Mouse (Mus musculus) brain, embryonic 14.5 days (tissue): Measurements from ENCODE around the gene Sdhb. TPM values are rescaled to one million over a fixed set of nuclear protein-coding genes. Genes with fewer than 3 reads are reported as not detected.

Experiments used
- DNase-seq: peaks from one replicate; pipeline ENCODE4 v3.0.0-alpha.2; 2011; ENCODE audit warnings: low read depth
- CTCF ChIP-seq: fragments of 200-500 bp; IDR thresholded peaks from 2 replicates; pipeline ENCODE4 v1.5.1; 2012; ENCODE audit warnings: inconsistent platforms, mild to moderate bottlenecking, moderate library complexity, borderline replicate concordance; ENCODE audit not compliant: insufficient read depth, insufficient read length; ENCODE audit errors: extremely low read depth
- POLR2A ChIP-seq: fragments of 200-500 bp; IDR thresholded peaks from 2 replicates; pipeline ENCODE4 v1.6.1; 2012; ENCODE audit warnings: mild to moderate bottlenecking, inconsistent platforms, borderline replicate concordance; ENCODE audit not compliant: poor library complexity, insufficient read depth, insufficient read length, severe bottlenecking; ENCODE audit errors: extremely low read depth
- polyA plus RNA-seq: library from polyadenylated mRNA; depleted of rRNA; stranded (reverse); fragments of >200 nt; gene quantifications from 2 replicates; pipeline ENCODE4 v1.2.3, GENCODE M21; 2012; rRNA removed

Gene Sdhb
- polyA plus RNA-seq, 1 experiment = 213 TPM

DNA sequence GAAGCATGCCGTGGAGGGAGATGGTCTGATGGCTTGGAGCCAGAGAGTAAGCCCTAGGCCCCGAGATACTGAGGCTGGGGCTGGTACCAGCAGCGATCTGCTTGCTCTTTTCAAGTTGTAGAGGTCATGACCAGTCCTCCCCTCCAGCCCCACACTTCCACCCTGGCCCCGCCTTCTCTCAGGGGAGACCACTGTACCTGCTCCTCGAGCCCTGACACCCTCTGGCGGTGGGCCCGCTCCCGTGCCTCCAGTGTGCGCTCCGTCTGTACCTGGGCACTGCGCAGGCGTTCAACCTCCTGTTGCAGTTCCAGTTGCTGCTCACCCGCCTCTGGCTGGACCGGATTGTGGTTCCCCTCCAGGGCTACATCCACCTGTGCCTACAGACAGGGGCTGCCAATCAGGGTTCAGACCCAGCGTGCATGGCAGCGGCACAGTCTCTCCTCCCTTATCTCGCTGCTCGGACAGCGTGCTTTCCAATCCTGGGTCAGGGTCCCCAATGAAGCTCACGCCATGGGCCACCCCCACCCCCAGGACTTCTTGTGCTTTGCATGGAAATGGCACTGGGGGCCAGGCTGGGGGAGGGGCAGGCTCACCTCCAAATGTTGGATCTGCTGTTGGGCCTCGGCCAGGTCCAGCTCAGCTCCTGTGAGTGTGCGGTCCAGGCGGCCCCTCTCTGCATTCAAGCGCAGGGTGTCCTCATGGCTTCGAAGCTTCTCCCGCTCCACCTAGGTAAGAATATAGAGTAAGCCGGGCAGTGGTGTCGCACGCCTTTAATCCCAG is 56.8 kb downstream of the Sdhb start:
- DNase-seq = no peak
- TF ChIP-seq POLR2A = no peak
- no peak for TF ChIP-seq CTCF

- no peak for TF ChIP-seq CTCF
- TF ChIP-seq POLR2A = no peak
- DNase-seq = peak; percentile 44
These were observed 59.2 kb downstream of the Sdhb start for GRCm38 (mm10) chr4:141020220-141020619.

DNA sequence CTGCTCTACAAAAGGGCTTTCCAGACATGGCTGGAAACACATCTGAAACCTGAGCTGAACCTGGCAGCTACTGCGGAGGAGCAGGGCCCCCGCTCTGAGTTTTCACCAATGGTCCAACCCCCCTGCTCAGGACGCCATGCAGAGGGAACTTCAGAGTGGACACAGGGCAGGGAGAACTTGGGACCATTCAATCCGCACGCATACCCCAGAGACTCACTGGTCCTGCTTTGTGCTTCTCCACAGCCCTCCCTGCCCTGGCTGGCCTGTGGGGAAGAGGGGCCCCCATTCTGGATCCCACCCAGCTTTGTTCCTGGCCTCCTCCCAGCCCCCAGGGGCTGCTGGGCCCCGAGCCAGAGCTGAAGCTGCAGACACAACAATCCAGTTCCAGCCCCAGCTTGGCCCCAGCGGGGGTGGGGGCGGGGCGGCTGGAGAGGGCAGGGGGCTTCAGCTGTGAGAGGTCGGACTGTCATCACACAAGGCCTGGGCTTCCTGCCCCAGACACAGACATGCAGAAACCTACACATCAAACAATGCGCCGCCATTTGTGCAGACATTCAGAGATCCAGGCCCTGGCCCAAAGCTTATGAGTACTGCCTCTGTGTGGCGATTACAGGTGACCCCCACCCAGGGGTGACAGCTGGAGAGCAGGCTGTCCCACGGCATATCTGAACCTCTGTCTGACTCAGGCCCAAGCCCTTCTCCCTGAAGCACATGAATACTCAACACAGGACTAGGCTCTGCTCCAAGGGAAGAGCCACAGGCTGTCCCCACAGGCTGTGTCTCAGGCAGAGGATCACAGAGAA is 60.0 kb downstream of the Sdhb start:
- no peak for TF ChIP-seq CTCF
- no peak for TF ChIP-seq POLR2A
- DNase-seq = peak; percentile 95

DNA sequence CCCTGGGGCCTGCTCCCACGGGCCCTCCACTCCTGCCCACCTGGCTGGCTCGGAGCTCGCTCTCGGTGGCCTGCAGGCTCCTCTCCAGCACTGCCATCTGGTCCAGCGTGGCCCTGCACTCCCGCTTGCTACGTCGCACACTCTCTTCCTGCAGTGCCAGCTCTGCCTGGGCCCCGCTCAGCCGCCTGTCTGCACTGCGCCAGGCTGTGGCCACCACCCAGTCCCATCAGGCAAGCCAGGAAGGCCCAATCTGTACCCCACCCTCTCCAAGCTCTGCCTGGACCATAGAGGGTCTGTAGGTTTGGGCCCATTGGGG is 60.6 kb downstream of the Sdhb start:
- no peak for TF ChIP-seq CTCF
- TF ChIP-seq POLR2A = no peak
- peak; percentile 80 for DNase-seq

DNA sequence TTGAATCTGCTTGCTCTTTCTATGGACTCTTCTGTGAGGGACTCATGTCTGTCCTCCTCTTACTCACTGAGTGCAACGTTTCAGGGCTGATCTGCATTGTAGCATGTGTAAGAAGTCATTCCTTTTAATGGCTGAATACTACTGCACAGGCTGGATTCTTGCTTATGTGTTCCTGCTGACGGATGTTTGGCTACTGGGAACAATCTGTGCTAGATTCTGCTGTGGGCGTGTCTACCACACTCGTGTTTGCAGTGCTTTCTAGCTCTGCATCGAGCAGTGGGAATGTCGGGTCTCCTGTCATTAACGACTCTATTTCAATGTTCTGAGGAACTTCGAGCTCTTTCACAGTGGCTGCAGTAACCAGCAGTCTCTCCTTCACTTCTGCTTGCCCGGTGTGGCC is 63.0 kb downstream of the Sdhb start:
- no peak for DNase-seq
- TF ChIP-seq CTCF (no peak), POLR2A (no peak)

- no peak for DNase-seq
- TF ChIP-seq POLR2A = no peak
- no peak for TF ChIP-seq CTCF
These were observed 64.0 kb downstream of the Sdhb start for GRCm38 (mm10) chr4:141024992-141025391.

Other genes with a start within 250 kb of the Sdhb start
- 0.04 TPM in 1 of 2 replicates, not detected in the other for gene Padi6, start 218.6 kb upstream of the Sdhb start, polyA plus RNA-seq
- gene Padi4, start 187.0 kb upstream of the Sdhb start, polyA plus RNA-seq = 0.11 and 0.14 TPM in 2 replicates
- 0.01 and 0.05 TPM in 2 replicates for gene Padi3, start 150.6 kb upstream of the Sdhb start, polyA plus RNA-seq
- gene Padi1, start 115.4 kb upstream of the Sdhb start, polyA plus RNA-seq = 0.03 TPM in 2 replicates
- gene Padi2, start 54.9 kb upstream of the Sdhb start, polyA plus RNA-seq = 0.43 and 0.67 TPM in 2 replicates
- 260 and 278 TPM in 2 replicates for gene Atp13a2, start 25.7 kb downstream of the Sdhb start, polyA plus RNA-seq
- gene Mfap2, start 49.2 kb downstream of the Sdhb start, polyA plus RNA-seq = 186 and 220 TPM in 2 replicates
- 40.4 and 42.5 TPM in 2 replicates for gene Crocc, start 99.3 kb downstream of the Sdhb start, polyA plus RNA-seq
- 58.5 and 74.2 TPM in 2 replicates for gene Necap2, start 117.2 kb downstream of the Sdhb start, polyA plus RNA-seq
- 0.05 TPM in 1 of 2 replicates, not detected in the other for gene Spata21, start 127.1 kb downstream of the Sdhb start, polyA plus RNA-seq
- 34.1 and 46.0 TPM in 2 replicates for gene Szrd1, start 178.6 kb downstream of the Sdhb start, polyA plus RNA-seq
- gene Fbxo42, start 186.7 kb downstream of the Sdhb start, polyA plus RNA-seq = 26.0 and 32.0 TPM in 2 replicates